Mouse (Mus musculus): ENCODE data around the gene Cacna2d3. TPM values are rescaled to one million over a fixed set of nuclear protein-coding genes. Genes with fewer than 3 reads are reported as not detected.

Gene Cacna2d3
- polyA plus RNA-seq, 1 experiment from 2014 or later = 63.0 TPM

- H3K27me3 ChIP-seq (ENCODE audit: control insufficient read depth, insufficient read depth, low read length) = no peaks in the 10 kb centered on the region
- no peak overlapping the region for H3K27ac ChIP-seq (ENCODE audit: low read depth, low read length)
- 73% methylated on average over 8 of the region's 8 CpGs for WGBS
- no peaks in the 10 kb centered on the region for H3K9me3 ChIP-seq (ENCODE audit: control insufficient read depth, low read length)
- H3K9ac ChIP-seq (replicated peaks; ENCODE audit: low read depth, low read length) = no peak overlapping the region
- H3K4me1 ChIP-seq (ENCODE audit: control insufficient read depth, insufficient read depth, low read length) = 0 out of 2 replicates have a peak, but pooled peaks cover 4% of the 10 kb centered on the region
- no peak overlapping the region for H3K4me2 ChIP-seq (ENCODE audit: low read depth, low read length)
- no peak overlapping the region for H3K4me3 ChIP-seq (ENCODE audit: low read depth, low read length)
- H3K36me3 ChIP-seq (ENCODE audit: control insufficient read depth, insufficient read depth, low read length) = no peaks in the 10 kb centered on the region
- ATAC-seq (ENCODE audit: low read depth) = peak; percentile 17; the same call in 1 of the 2 replicates
These were observed 317.5 kb downstream of the Cacna2d3 start for GRCm38 (mm10) chr14:29403849-29404808.

- H3K4me1 ChIP-seq (ENCODE audit: control insufficient read depth, insufficient read depth, low read length) = 0 out of 2 replicates have a peak, but pooled peaks cover 4% of the 10 kb centered on the region
- H3K9me3 ChIP-seq (ENCODE audit: control insufficient read depth, low read length) = no peaks in the 10 kb centered on the region
- peak; percentile 72; the same call in 1 of the 2 replicates for ATAC-seq (ENCODE audit: low read depth)
- H3K4me2 ChIP-seq (ENCODE audit: low read depth, low read length) = no peak overlapping the region
- no peak overlapping the region for H3K4me3 ChIP-seq (ENCODE audit: low read depth, low read length)
- no peaks in the 10 kb centered on the region for H3K36me3 ChIP-seq (ENCODE audit: control insufficient read depth, insufficient read depth, low read length)
- no peak overlapping the region for H3K9ac ChIP-seq (replicated peaks; ENCODE audit: low read depth, low read length)
- H3K27ac ChIP-seq (ENCODE audit: low read depth, low read length) = no peak overlapping the region
- 29% methylated on average over 8 of the region's 8 CpGs for WGBS
- H3K27me3 ChIP-seq (ENCODE audit: control insufficient read depth, insufficient read depth, low read length) = no peaks in the 10 kb centered on the region
These were observed 319.2 kb downstream of the Cacna2d3 start for GRCm38 (mm10) chr14:29402471-29402870.

GRCm38 (mm10) chr14:29393786-29394185 is 327.9 kb downstream of the Cacna2d3 start:
- Histone ChIP-seq H3K27ac (ENCODE audit: low read depth, low read length) (no peak overlapping the region), H3K4me2 (ENCODE audit: low read depth, low read length) (no peak overlapping the region), H3K9ac (replicated peaks; ENCODE audit: low read depth, low read length) (no peak overlapping the region), H3K27me3 (ENCODE audit: control insufficient read depth, insufficient read depth, low read length) (no peaks in the 10 kb centered on the region), H3K4me3 (ENCODE audit: low read depth, low read length) (no peak overlapping the region), H3K9me3 (ENCODE audit: control insufficient read depth, low read length) (no peaks in the 10 kb centered on the region), H3K4me1 (ENCODE audit: control insufficient read depth, insufficient read depth, low read length) (no peaks in the 10 kb centered on the region), H3K36me3 (ENCODE audit: control insufficient read depth, insufficient read depth, low read length) (no peaks in the 10 kb centered on the region)
- WGBS = 80% methylated on average over 8 of the region's 8 CpGs
- ATAC-seq (ENCODE audit: low read depth) = no peak

DNA sequence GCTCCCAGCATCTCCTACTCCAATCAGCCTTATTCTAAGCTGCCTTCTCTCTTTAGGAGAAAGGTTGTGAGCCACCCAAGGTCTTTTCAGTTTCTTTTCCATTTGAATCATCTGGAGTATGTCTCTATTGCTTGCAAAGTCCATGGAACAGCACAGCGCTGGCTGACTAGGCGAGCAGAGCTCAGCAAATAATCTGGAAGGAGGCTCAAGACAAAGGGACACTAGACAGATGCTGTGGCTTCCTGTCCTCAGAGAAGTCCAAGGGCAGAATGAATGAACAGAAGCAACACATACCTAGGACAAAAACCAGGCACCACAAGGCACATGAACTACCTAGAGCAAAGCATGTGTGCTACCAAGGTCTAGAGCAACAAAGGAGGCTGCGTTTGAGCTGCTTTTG is 328.8 kb downstream of the Cacna2d3 start:
- no peaks in the 10 kb centered on the region for H3K9me3 ChIP-seq (ENCODE audit: control insufficient read depth, low read length)
- H3K9ac ChIP-seq (replicated peaks; ENCODE audit: low read depth, low read length) = no peak overlapping the region
- 98% methylated on average over 3 of the region's 3 CpGs for WGBS
- H3K4me2 ChIP-seq (ENCODE audit: low read depth, low read length) = no peak overlapping the region
- no peak overlapping the region for H3K27ac ChIP-seq (ENCODE audit: low read depth, low read length)
- H3K4me3 ChIP-seq (ENCODE audit: low read depth, low read length) = no peak overlapping the region
- ATAC-seq (ENCODE audit: low read depth) = no peak
- no peaks in the 10 kb centered on the region for H3K36me3 ChIP-seq (ENCODE audit: control insufficient read depth, insufficient read depth, low read length)
- H3K4me1 ChIP-seq (ENCODE audit: control insufficient read depth, insufficient read depth, low read length) = no peaks in the 10 kb centered on the region
- no peaks in the 10 kb centered on the region for H3K27me3 ChIP-seq (ENCODE audit: control insufficient read depth, insufficient read depth, low read length)

DNA sequence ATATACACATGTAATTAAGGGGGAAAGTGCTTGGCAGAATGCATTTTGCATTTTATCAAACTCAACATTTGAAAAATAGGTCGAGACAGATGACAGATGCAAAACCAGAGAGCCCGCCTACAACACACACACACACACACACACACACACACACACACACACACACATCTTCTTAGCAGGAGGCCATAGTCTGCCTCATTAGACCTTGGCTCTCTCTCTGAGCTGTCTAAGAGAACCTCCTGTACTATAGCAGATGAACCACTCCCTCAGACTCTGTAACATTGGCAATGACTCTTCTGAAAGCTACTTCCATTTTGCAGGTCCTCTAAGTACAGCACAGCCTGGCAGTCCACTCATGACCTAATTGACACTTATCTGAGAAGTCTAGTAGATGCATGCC is 330.2 kb downstream of the Cacna2d3 start:
- no peak for ATAC-seq (ENCODE audit: low read depth)
- Histone ChIP-seq H3K4me3 (ENCODE audit: low read depth, low read length) (no peak overlapping the region), H3K4me2 (ENCODE audit: low read depth, low read length) (no peak overlapping the region), H3K9me3 (ENCODE audit: control insufficient read depth, low read length) (no peaks in the 10 kb centered on the region), H3K4me1 (ENCODE audit: control insufficient read depth, insufficient read depth, low read length) (no peaks in the 10 kb centered on the region), H3K27me3 (ENCODE audit: control insufficient read depth, insufficient read depth, low read length) (no peaks in the 10 kb centered on the region), H3K36me3 (ENCODE audit: control insufficient read depth, insufficient read depth, low read length) (no peaks in the 10 kb centered on the region), H3K27ac (ENCODE audit: low read depth, low read length) (no peak overlapping the region), H3K9ac (replicated peaks; ENCODE audit: low read depth, low read length) (no peak overlapping the region)
- WGBS = 85% methylated on average over 2 of the region's 2 CpGs

DNA sequence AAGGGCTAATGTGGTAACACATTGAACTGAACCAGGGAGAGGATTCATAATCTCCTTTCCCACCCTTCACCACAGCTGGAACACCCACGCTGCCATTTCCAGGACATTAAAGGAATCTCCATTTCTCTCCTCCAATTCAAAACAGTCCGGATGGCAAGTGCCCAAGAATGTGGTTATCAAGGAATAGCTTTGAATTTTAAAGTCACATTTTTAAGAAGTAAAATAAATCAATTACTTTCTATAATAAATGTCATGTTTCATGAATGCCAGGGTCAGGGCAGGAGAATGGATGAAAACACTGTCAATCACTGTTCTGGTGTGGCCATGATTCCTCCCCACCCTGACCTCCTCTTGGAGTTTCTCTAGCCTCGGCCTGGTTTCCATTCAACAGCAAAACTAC is 333.9 kb downstream of the Cacna2d3 start:
- Histone ChIP-seq H3K9ac (replicated peaks; ENCODE audit: low read depth, low read length) (no peak overlapping the region), H3K4me3 (ENCODE audit: low read depth, low read length) (no peak overlapping the region), H3K4me2 (ENCODE audit: low read depth, low read length) (no peak overlapping the region), H3K36me3 (ENCODE audit: control insufficient read depth, insufficient read depth, low read length) (no peaks in the 10 kb centered on the region), H3K4me1 (ENCODE audit: control insufficient read depth, insufficient read depth, low read length) (no peaks in the 10 kb centered on the region), H3K9me3 (ENCODE audit: control insufficient read depth, low read length) (no peaks in the 10 kb centered on the region), H3K27me3 (ENCODE audit: control insufficient read depth, insufficient read depth, low read length) (no peaks in the 10 kb centered on the region), H3K27ac (ENCODE audit: low read depth, low read length) (no peak overlapping the region)
- WGBS = 81% methylated on average over 3 of the region's 3 CpGs
- no peak for ATAC-seq (ENCODE audit: low read depth)

DNA sequence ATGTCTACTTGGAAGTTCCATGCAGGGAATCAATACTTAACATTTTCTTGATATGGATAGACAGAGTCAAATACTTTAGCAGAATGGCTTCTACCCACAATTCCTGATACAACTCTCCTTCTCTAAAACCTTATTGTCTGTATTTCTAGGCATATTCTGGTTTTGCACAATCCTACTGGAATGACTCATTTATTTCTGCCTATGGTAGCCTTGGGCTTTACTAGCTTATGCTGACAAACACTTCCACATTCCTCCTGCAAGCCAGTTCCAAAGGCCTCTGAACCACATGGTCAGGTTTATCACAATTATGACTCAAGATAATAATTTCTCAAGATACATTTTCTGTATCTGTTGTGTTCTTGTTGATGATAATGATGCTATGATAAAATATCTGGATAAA is 336.2 kb downstream of the Cacna2d3 start:
- H3K27me3 ChIP-seq (ENCODE audit: control insufficient read depth, insufficient read depth, low read length) = no peaks in the 10 kb centered on the region
- no peak for ATAC-seq (ENCODE audit: low read depth)
- H3K9me3 ChIP-seq (ENCODE audit: control insufficient read depth, low read length) = no peaks in the 10 kb centered on the region

GRCm38 (mm10) chr14:29382786-29383185 is 338.9 kb downstream of the Cacna2d3 start:
- no peak overlapping the region for H3K9ac ChIP-seq (replicated peaks; ENCODE audit: low read depth, low read length)
- WGBS = 75% methylated on average over 2 of the region's 2 CpGs
- ATAC-seq (ENCODE audit: low read depth) = no peak
- H3K27me3 ChIP-seq (ENCODE audit: control insufficient read depth, insufficient read depth, low read length) = no peaks in the 10 kb centered on the region
- H3K4me1 ChIP-seq (ENCODE audit: control insufficient read depth, insufficient read depth, low read length) = no peaks in the 10 kb centered on the region
- no peak overlapping the region for H3K4me3 ChIP-seq (ENCODE audit: low read depth, low read length)
- H3K4me2 ChIP-seq (ENCODE audit: low read depth, low read length) = no peak overlapping the region
- H3K9me3 ChIP-seq (ENCODE audit: control insufficient read depth, low read length) = no peaks in the 10 kb centered on the region
- no peak overlapping the region for H3K27ac ChIP-seq (ENCODE audit: low read depth, low read length)
- no peaks in the 10 kb centered on the region for H3K36me3 ChIP-seq (ENCODE audit: control insufficient read depth, insufficient read depth, low read length)

More for the DNA sequence above, 336.2 kb downstream of the Cacna2d3 start:
- Histone ChIP-seq H3K9ac (replicated peaks; ENCODE audit: low read depth, low read length) (no peak overlapping the region), H3K27ac (ENCODE audit: low read depth, low read length) (no peak overlapping the region), H3K4me2 (ENCODE audit: low read depth, low read length) (no peak overlapping the region), H3K4me3 (ENCODE audit: low read depth, low read length) (no peak overlapping the region), H3K36me3 (ENCODE audit: control insufficient read depth, insufficient read depth, low read length) (no peaks in the 10 kb centered on the region), H3K4me1 (ENCODE audit: control insufficient read depth, insufficient read depth, low read length) (no peaks in the 10 kb centered on the region)

DNA sequence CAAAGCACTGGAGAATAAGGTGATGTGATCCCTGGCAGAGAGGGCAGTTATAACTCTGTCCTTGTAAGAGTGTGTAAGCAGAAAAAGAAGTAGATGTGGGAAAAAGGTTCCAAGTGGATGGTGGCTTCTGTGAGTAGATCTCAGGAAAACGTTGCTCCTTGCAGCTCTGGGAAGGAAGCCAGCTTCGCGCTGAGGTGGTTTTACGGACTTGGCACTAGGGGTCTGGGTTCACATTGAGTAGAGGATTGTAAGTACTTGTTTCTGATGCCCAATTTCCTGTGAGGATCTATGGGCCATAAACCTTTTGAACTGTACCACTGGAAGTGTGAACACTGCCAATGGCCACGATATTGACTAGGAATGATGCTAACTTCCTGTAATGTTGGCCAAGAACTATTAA is 354.8 kb downstream of the Cacna2d3 start:
- H3K36me3 ChIP-seq (ENCODE audit: control insufficient read depth, insufficient read depth, low read length) = no peaks in the 10 kb centered on the region
- no peaks in the 10 kb centered on the region for H3K27me3 ChIP-seq (ENCODE audit: control insufficient read depth, insufficient read depth, low read length)
- no peak for ATAC-seq (ENCODE audit: low read depth)
- 76% methylated on average over 5 of the region's 5 CpGs for WGBS
- no peak overlapping the region for H3K4me3 ChIP-seq (ENCODE audit: low read depth, low read length)
- no peak overlapping the region for H3K9ac ChIP-seq (replicated peaks; ENCODE audit: low read depth, low read length)
- no peak overlapping the region for H3K4me2 ChIP-seq (ENCODE audit: low read depth, low read length)
- no peaks in the 10 kb centered on the region for H3K4me1 ChIP-seq (ENCODE audit: control insufficient read depth, insufficient read depth, low read length)
- H3K27ac ChIP-seq (ENCODE audit: low read depth, low read length) = no peak overlapping the region
- no peaks in the 10 kb centered on the region for H3K9me3 ChIP-seq (ENCODE audit: control insufficient read depth, low read length)

All from neural tube, embryonic 14.5 days (tissue).